Mouse (Mus musculus): ENCODE data around the gene Tns1. TPM values are rescaled to one million over a fixed set of nuclear protein-coding genes. Genes with fewer than 3 reads are reported as not detected.

The Tns1 gene
- polyA plus RNA-seq, 1 experiment from 2014 or later = 15.3 TPM

- H3K4me3 ChIP-seq = no peak overlapping the region
- H3K27ac ChIP-seq = no peak overlapping the region
- H3K36me3 ChIP-seq = peaks cover 14% of the 10 kb centered on the region
- no peaks in the 10 kb centered on the region for H3K9me3 ChIP-seq
- WGBS = 62% methylated on average over 5 of the region's 5 CpGs
- peaks cover 44% of the 10 kb centered on the region for H3K4me1 ChIP-seq (replicated peaks)
- peaks cover 11% of the 10 kb centered on the region; the same call in 1 of the 2 replicates for H3K27me3 ChIP-seq (ENCODE audit: insufficient read depth, poor library complexity, severe bottlenecking)
- DNase-seq (ENCODE audit: low spot score) = no peak
Observed at GRCm38 (mm10) chr1:73972726-73973125, 151.5 kb downstream of the Tns1 start.

- H3K27ac ChIP-seq = no peak overlapping the region
- peaks cover 11% of the 10 kb centered on the region; the same call in 1 of the 2 replicates for H3K27me3 ChIP-seq (ENCODE audit: insufficient read depth, poor library complexity, severe bottlenecking)
- H3K4me1 ChIP-seq (replicated peaks) = peaks cover 63% of the 10 kb centered on the region
- 40% methylated on average over 5 of the region's 5 CpGs for WGBS
- peak; percentile 26 for DNase-seq (ENCODE audit: low spot score)
- H3K4me3 ChIP-seq = no peak overlapping the region
- no peaks in the 10 kb centered on the region for H3K9me3 ChIP-seq
- H3K36me3 ChIP-seq = peaks cover 11% of the 10 kb centered on the region
Observed at GRCm38 (mm10) chr1:73970161-73970730, 154.0 kb downstream of the Tns1 start.

- WGBS = 10% methylated on average over 13 of the region's 13 CpGs
- DNase-seq (ENCODE audit: low spot score) = peak; percentile 53
- Histone ChIP-seq H3K27ac (peak overlapping the region; percentile 81), H3K4me3 (no peak overlapping the region), H3K4me1 (replicated peaks) (peaks cover 64% of the 10 kb centered on the region), H3K9me3 (no peaks in the 10 kb centered on the region), H3K27me3 (ENCODE audit: insufficient read depth, poor library complexity, severe bottlenecking) (peaks cover 11% of the 10 kb centered on the region; the same call in 1 of the 2 replicates), H3K36me3 (peaks cover 11% of the 10 kb centered on the region)
Observed at GRCm38 (mm10) chr1:73968712-73969511, 155.3 kb downstream of the Tns1 start.

GRCm38 (mm10) chr1:73966411-73967238 lies 157.6 kb downstream of the Tns1 start:
- peak; percentile 18 for DNase-seq (ENCODE audit: low spot score)
- peaks cover 77% of the 10 kb centered on the region for H3K4me1 ChIP-seq (replicated peaks)
- peak overlapping the region; percentile 29; the same call in 1 of the 2 replicates for H3K27ac ChIP-seq
- no peaks in the 10 kb centered on the region for H3K9me3 ChIP-seq
- peaks cover 11% of the 10 kb centered on the region; the same call in 1 of the 2 replicates for H3K27me3 ChIP-seq (ENCODE audit: insufficient read depth, poor library complexity, severe bottlenecking)
- peaks cover 5% of the 10 kb centered on the region for H3K36me3 ChIP-seq
- WGBS = 68% methylated on average over 12 of the region's 12 CpGs
- H3K4me3 ChIP-seq = no peak overlapping the region

GRCm38 (mm10) chr1:73964151-73964743 lies 160.0 kb downstream of the Tns1 start:
- Histone ChIP-seq H3K9me3 (no peaks in the 10 kb centered on the region), H3K27ac (no peak overlapping the region), H3K4me3 (no peak overlapping the region), H3K27me3 (ENCODE audit: insufficient read depth, poor library complexity, severe bottlenecking) (peaks cover 8% of the 10 kb centered on the region; the same call in 1 of the 2 replicates), H3K36me3 (no peaks in the 10 kb centered on the region), H3K4me1 (replicated peaks) (peaks cover 62% of the 10 kb centered on the region)
- DNase-seq (ENCODE audit: low spot score) = no peak
- WGBS = 80% methylated on average over 5 of the region's 5 CpGs

GRCm38 (mm10) chr1:73963626-73964025 lies 160.6 kb downstream of the Tns1 start:
- peak overlapping the region; percentile 78 for H3K27ac ChIP-seq
- H3K4me1 ChIP-seq (replicated peaks) = peaks cover 55% of the 10 kb centered on the region
- H3K4me3 ChIP-seq = no peak overlapping the region
- no peaks in the 10 kb centered on the region for H3K9me3 ChIP-seq
- 34% methylated on average over 8 of the region's 8 CpGs for WGBS
- peaks cover 3% of the 10 kb centered on the region; the same call in 1 of the 2 replicates for H3K27me3 ChIP-seq (ENCODE audit: insufficient read depth, poor library complexity, severe bottlenecking)
- no peak for DNase-seq (ENCODE audit: low spot score)
- no peaks in the 10 kb centered on the region for H3K36me3 ChIP-seq

- peak overlapping the region; percentile 78 for H3K27ac ChIP-seq
- peaks cover 47% of the 10 kb centered on the region for H3K4me1 ChIP-seq (replicated peaks)
- H3K36me3 ChIP-seq = no peaks in the 10 kb centered on the region
- H3K4me3 ChIP-seq = peak overlapping the region; percentile 29
- DNase-seq (ENCODE audit: low spot score) = peak; percentile 82
- 15% methylated on average over 12 of the region's 12 CpGs for WGBS
- no peaks in the 10 kb centered on the region for H3K9me3 ChIP-seq
- no peaks in the 10 kb centered on the region for H3K27me3 ChIP-seq (ENCODE audit: insufficient read depth, poor library complexity, severe bottlenecking)
Observed at GRCm38 (mm10) chr1:73962668-73963371, 161.4 kb downstream of the Tns1 start.

- Histone ChIP-seq H3K9me3 (no peaks in the 10 kb centered on the region), H3K4me1 (replicated peaks) (peaks cover 44% of the 10 kb centered on the region), H3K4me3 (no peak overlapping the region), H3K27ac (no peak overlapping the region), H3K27me3 (ENCODE audit: insufficient read depth, poor library complexity, severe bottlenecking) (no peaks in the 10 kb centered on the region), H3K36me3 (no peaks in the 10 kb centered on the region)
- 86% methylated on average over 5 of the region's 5 CpGs for WGBS
- no peak for DNase-seq (ENCODE audit: low spot score)
Observed at GRCm38 (mm10) chr1:73962049-73962448, 162.2 kb downstream of the Tns1 start.

- H3K36me3 ChIP-seq = no peaks in the 10 kb centered on the region
- no peak for DNase-seq (ENCODE audit: low spot score)
- H3K9me3 ChIP-seq = no peaks in the 10 kb centered on the region
- peaks cover 52% of the 10 kb centered on the region for H3K4me1 ChIP-seq (replicated peaks)
- H3K27ac ChIP-seq = 0 out of 2 replicates have a peak overlapping the region, but pooled peaks have one; percentile 8
- no peaks in the 10 kb centered on the region for H3K27me3 ChIP-seq (ENCODE audit: insufficient read depth, poor library complexity, severe bottlenecking)
- no peak overlapping the region for H3K4me3 ChIP-seq
- WGBS = 87% methylated on average over 10 of the region's 10 CpGs
Observed at GRCm38 (mm10) chr1:73959758-73960157, 164.5 kb downstream of the Tns1 start.

- WGBS = 89% methylated on average over 6 of the region's 6 CpGs
- no peaks in the 10 kb centered on the region for H3K36me3 ChIP-seq
- no peaks in the 10 kb centered on the region for H3K27me3 ChIP-seq (ENCODE audit: insufficient read depth, poor library complexity, severe bottlenecking)
- no peaks in the 10 kb centered on the region for H3K9me3 ChIP-seq
- H3K4me1 ChIP-seq (replicated peaks) = peaks cover 53% of the 10 kb centered on the region
- H3K27ac ChIP-seq = 0 out of 2 replicates have a peak overlapping the region, but pooled peaks have one; percentile 8
- DNase-seq (ENCODE audit: low spot score) = no peak
- H3K4me3 ChIP-seq = no peak overlapping the region
Observed at GRCm38 (mm10) chr1:73959344-73959743, 164.9 kb downstream of the Tns1 start.

- Histone ChIP-seq H3K36me3 (peaks cover 7% of the 10 kb centered on the region), H3K9me3 (no peaks in the 10 kb centered on the region), H3K4me1 (replicated peaks) (peaks cover 44% of the 10 kb centered on the region), H3K27ac (no peak overlapping the region), H3K27me3 (ENCODE audit: insufficient read depth, poor library complexity, severe bottlenecking) (no peaks in the 10 kb centered on the region), H3K4me3 (no peak overlapping the region)
- 55% methylated on average over 9 of the region's 9 CpGs for WGBS
- DNase-seq (ENCODE audit: low spot score) = no peak
Observed at GRCm38 (mm10) chr1:73958210-73958983, 165.9 kb downstream of the Tns1 start.
